Mouse (Mus musculus): ENCODE data around the gene Pheta1. TPM values are rescaled to one million over a fixed set of nuclear protein-coding genes. Genes with fewer than 3 reads are reported as not detected.
A peak's percentile ranks its signal among the peaks of the same experiment; 100 is the strongest.
"Not testable (repeated sequence)": the region's sequence is repeated elsewhere in the genome, so short reads cannot be mapped to it uniquely, and the experiment has no call there.

Pheta1 gene
- total RNA-seq, 1 experiment from 2014 or later = 1.5 TPM

GRCm38 (mm10) chr5:121838341-121839127 lies 10.2 kb upstream of the Pheta1 start:
- peak; percentile 17 for ATAC-seq (ENCODE audit: extremely low read depth, insufficient number of reproducible peaks, low FRiP score, poor library complexity, severe bottlenecking)

- ATAC-seq (ENCODE audit: extremely low read depth, insufficient number of reproducible peaks, low FRiP score, poor library complexity, severe bottlenecking) = no peak
Measured at GRCm38 (mm10) chr5:121839128-121839473, 9.7 kb upstream of the Pheta1 start.

DNA sequence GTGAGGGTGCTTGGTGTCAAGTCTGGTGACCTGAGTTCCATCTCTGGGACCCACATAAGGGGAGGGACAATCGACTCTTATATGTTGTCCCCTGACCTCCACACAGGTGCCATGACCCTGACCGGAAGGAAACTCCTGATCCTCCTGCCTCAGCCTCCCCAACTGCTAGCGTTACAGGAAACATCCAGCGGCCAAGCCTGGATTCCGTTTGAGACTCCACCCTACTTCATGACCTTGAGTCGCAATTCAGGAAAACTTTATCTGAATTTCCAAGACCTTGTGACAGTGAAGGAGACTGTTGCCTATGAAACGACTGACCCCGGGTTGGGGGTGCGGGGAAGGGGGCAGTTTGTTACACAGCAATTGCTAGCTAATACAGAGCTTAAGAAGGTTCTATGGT lies 7.3 kb upstream of the Pheta1 start:
- ATAC-seq (ENCODE audit: extremely low read depth, insufficient number of reproducible peaks, low FRiP score, poor library complexity, severe bottlenecking) = no peak

DNA sequence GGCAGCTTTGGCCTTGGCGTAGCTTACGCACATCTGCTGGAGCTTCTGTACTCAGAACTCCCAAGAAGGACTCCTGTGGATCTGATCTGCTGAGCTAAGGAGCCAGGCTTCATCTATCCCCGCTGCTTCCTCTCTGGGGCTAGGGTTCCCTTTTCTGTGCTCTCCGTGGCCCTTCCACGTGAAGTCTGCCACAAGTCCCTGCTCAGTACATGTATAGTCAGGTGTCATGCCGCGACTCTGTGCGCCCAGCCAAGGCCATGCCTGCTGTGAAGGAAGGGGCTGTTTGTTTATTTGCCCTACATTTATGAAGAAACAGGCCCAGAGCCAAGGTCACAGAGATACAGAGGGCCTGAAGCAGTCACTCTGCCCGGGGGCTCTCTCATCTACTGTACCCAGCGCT lies 6.8 kb upstream of the Pheta1 start:
- ATAC-seq (ENCODE audit: extremely low read depth, insufficient number of reproducible peaks, low FRiP score, poor library complexity, severe bottlenecking) = no peak

- peak; percentile 52; the same call in 1 of the 2 replicates for ATAC-seq (ENCODE audit: extremely low read depth, insufficient number of reproducible peaks, low FRiP score, poor library complexity, severe bottlenecking)
Measured at GRCm38 (mm10) chr5:121842665-121843118, 6.1 kb upstream of the Pheta1 start.

DNA sequence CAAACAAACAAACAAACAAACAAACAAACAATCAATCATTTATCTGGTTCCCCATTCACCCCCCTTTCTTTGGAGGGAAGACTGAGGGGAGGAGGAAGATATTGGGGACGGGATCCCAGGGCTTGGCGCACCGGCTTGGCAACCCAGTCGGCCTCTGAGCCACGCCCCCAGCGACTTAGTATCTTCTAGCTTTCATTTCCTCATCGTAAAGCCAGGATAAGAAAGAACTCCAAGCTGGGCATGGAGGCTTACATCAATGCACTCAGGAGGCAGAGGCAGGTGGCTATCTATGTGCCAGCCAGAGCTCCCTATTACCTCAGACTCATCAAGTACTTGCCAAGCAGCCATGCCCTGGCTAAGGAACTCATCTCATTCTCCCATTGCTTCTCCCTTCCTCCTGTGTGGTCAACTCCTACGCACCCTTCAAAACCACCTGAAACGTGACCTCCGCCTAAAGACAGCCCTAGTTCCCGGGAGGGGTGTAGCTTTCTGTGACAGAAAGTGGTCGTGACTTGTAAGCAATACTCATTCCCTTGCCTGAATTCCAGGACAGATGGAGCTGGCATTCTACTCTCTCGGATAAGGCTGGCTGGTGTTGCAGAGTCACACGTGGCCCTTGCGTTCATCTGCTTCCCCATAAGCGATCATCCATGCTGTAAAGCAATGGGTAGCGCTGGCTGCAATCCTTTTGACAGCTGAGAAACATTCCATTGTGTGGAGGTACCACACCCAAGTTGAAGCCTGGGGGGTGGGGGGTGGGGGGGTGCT lies 5.5 kb upstream of the Pheta1 start:
- ATAC-seq (ENCODE audit: extremely low read depth, insufficient number of reproducible peaks, low FRiP score, poor library complexity, severe bottlenecking) = no peak

GRCm38 (mm10) chr5:121845361-121845760 lies 3.4 kb upstream of the Pheta1 start:
- ATAC-seq (ENCODE audit: extremely low read depth, insufficient number of reproducible peaks, low FRiP score, poor library complexity, severe bottlenecking) = no peak

GRCm38 (mm10) chr5:121846322-121846721 lies 2.5 kb upstream of the Pheta1 start:
- ATAC-seq (ENCODE audit: extremely low read depth, insufficient number of reproducible peaks, low FRiP score, poor library complexity, severe bottlenecking) = no peak

DNA sequence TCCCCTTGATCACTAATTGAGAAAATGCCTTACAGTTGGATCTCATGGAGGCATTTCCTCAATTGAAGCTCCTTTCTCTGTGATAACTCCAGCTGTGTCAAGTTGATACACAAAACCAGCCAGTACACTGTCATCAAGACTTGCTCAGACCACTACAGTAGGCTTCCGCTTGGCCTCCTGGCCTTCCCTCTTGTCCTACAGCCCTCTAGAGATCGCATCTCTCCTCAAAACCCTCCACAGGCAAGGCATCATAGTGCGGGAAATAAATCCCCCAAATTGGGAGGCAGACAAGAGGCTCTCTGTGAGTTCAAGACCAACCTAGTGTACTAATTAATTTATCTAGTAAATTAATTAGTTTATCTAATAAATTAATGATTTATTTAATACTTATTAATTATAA lies 1.5 kb upstream of the Pheta1 start:
- not testable (repeated sequence) for ATAC-seq (ENCODE audit: extremely low read depth, insufficient number of reproducible peaks, low FRiP score, poor library complexity, severe bottlenecking)

GRCm38 (mm10) chr5:121848035-121848519 lies 707 bp upstream of the Pheta1 start:
- ATAC-seq (ENCODE audit: extremely low read depth, insufficient number of reproducible peaks, low FRiP score, poor library complexity, severe bottlenecking) = no peak

DNA sequence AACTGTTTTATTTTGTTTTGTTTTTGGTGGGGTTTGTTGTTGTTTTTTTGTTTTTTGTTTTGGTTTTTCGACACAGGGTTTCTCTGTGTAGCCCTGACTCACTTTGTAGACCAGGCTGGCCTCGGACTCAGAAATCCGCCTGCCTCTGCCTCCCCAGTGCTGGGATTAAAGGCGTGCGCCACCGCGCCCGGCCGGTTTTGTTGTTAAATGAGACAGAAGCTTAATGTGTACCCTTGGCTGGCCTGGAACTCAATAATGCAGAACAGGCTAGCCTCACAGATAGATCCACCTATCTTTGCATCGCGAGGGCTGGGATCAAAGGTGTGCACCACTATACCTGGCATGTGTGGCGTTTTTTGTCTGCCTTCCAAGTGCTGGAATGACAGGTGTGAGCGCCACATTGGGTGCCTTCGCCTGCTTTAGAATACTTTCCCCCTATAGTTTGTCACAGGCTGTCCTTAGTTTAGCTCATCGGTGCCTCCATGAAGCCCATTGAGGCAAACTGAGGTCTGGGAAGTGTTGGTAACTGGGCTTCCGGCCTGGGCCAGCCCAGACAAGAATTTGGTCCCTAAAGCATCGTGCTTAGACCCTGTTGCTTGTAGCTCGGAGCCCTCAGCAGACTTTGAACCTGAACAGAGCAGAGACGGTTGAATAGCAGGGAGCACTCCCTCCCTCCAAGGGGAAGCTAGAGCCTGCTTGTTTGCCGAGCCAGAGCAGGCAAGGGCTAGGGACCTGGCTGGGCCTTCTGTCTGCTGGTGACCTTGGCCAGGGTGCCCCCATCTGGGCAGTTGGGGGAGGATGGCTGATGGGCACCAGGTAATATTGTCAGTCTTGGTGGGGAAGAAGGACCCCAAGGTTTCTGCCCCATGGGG lies 930 bp downstream of the Pheta1 start:
- no peak for ATAC-seq (ENCODE audit: extremely low read depth, insufficient number of reproducible peaks, low FRiP score, poor library complexity, severe bottlenecking)

DNA sequence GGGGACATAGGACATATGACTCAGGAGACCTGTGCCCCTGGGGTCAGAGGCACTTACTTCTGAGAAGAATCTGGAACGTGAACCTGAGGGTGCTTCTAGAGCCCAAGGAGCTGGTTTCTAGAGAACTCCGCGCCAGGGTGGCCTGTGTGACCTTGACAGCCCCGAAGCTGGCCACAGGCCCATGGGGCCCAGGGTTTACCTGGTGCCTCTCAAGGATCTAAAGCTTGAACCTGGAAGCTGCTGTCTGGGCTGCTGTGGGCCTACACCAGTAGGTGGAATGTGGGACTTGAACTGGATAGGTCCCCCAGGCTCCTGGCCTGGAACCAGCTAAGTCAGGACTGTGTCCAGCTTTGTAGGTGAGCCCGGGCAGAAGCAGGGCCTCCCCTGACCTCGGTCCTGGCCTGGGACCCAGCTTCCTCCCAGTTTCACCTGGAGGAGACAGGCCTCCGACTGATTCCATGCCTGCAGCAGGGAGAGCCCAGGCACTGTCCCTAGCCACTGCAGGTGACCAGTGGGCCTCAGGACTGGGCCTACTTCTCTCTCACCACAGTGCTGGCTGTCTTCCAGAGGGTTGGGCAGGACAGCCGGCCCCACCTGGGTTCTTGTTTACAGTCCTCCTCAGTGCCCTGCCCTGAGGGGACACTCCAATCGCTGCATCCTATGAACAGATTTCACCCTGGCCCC lies 4.7 kb downstream of the Pheta1 start:
- ATAC-seq (ENCODE audit: extremely low read depth, insufficient number of reproducible peaks, low FRiP score, poor library complexity, severe bottlenecking) = no peak

DNA sequence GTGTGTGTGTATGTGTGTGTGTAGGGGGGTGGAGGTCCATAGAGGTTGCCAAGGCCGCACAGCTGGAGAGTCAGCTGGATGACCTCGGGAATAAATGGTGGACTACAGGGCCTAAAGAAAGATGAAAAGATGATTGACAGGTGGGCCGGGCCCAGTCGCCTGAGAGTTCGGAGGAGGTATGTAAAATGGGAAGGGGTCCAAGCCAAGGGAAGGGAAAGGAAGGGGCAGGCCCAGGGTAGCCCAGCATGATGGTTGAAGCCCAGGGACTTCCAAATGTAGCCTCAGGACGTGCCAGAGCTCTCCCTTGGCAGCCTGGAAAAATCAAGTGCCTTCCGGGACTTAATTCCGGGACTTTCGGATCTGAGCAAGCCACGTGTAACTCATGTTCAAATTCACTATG lies 6.0 kb downstream of the Pheta1 start:
- ATAC-seq (ENCODE audit: extremely low read depth, insufficient number of reproducible peaks, low FRiP score, poor library complexity, severe bottlenecking) = no peak

- no peak for ATAC-seq (ENCODE audit: extremely low read depth, insufficient number of reproducible peaks, low FRiP score, poor library complexity, severe bottlenecking)
Measured at GRCm38 (mm10) chr5:121856740-121857139, 8.0 kb downstream of the Pheta1 start.

GRCm38 (mm10) chr5:121858427-121858826 lies 9.6 kb downstream of the Pheta1 start:
- no peak for ATAC-seq (ENCODE audit: extremely low read depth, insufficient number of reproducible peaks, low FRiP score, poor library complexity, severe bottlenecking)

DNA sequence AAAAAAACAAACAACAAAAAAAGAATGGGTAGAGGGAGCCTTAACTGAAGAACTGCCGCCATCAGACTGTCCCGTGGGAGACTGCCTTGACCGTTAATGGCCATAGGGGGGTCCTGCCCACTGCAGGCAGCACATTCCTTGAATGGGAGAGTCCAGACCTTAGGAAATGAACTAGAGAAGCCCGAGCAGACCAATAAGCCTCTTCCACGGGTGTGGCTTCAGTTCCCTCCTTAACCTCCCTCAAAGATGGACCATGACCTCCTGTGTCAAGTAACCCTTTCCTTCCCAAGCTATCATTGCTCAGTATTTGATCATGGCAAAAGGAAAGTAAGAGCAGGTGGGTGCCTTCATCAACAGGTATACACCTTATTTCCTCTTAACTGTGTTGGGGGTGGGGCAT lies 13.2 kb downstream of the Pheta1 start:
- no peak for ATAC-seq (ENCODE audit: extremely low read depth, insufficient number of reproducible peaks, low FRiP score, poor library complexity, severe bottlenecking)

GRCm38 (mm10) chr5:121864330-121864729 lies 15.5 kb downstream of the Pheta1 start:
- ATAC-seq (ENCODE audit: extremely low read depth, insufficient number of reproducible peaks, low FRiP score, poor library complexity, severe bottlenecking) = no peak

DNA sequence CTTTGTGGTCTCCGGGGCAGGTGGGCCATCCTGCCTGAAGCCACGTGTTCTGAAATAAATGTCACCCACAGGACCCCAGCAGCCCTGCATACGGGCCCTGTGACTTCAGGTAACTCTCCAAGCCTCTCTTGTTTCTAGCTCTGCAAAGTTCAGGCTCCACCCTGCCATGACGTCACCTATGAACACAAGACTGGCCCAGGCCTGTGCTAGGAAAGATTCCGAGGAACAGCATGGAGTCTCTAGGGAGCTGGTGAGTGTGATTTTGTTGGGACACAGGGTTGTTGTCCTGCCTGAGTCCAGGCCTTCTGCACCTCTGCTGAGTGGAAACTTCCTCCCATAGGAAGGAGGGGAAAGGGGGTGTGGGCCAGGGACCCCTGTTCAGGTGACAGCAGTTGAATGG lies 19.2 kb downstream of the Pheta1 start:
- ATAC-seq (ENCODE audit: extremely low read depth, insufficient number of reproducible peaks, low FRiP score, poor library complexity, severe bottlenecking) = no peak

GRCm38 (mm10) chr5:121870832-121871231 lies 22.0 kb downstream of the Pheta1 start:
- no peak for ATAC-seq (ENCODE audit: extremely low read depth, insufficient number of reproducible peaks, low FRiP score, poor library complexity, severe bottlenecking)

All from neutrophil, adult 5-6 weeks (primary cell).